Mouse (Mus musculus): ENCODE measurements at regions not wholly inside any gene's neighbourhood (a gene's known extent, or its start where the extent isn't known, plus 50 kb on each side); places are given as distances from the start of the nearest gene placed in this dataset.

- no peak for DNase-seq (ENCODE audit: low spot score)
These were observed 151.8 kb downstream of the Rpl14 start for GRCm38 (mm10) chr9:120723026-120723425.

- no peak for DNase-seq (ENCODE audit: low spot score)
These were observed 160.8 kb downstream of the Rpl14 start for GRCm38 (mm10) chr9:120731952-120732622.

- no peak for DNase-seq (ENCODE audit: low spot score)
These were observed 161.5 kb downstream of the Rpl14 start for GRCm38 (mm10) chr9:120732650-120733293.

GRCm38 (mm10) chr9:120733681-120734465 is 162.6 kb downstream of the Rpl14 start:
- DNase-seq (ENCODE audit: low spot score): no peak

GRCm38 (mm10) chr9:120735217-120735616 is 164.0 kb downstream of the Rpl14 start:
- DNase-seq (ENCODE audit: low spot score): no peak

DNA sequence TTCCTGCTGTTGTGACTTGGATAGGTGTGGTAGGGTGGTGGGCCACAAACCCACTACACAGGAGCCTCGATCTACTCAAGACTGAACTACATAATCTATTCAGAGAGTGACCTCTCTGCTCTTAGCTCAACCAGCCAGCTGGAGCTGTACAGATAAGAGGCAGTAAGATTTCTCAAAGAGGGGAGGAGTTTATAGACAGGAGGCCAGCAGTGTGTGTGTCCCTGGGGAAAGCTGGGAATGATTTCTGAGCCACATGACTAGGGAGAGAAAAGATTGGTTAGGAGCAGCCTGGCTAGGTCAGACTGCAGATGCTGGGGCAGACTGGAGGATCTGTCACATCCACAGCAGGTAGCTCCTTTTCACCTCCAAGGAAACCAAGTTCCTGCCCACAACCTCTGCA is 166.7 kb downstream of the Rpl14 start:
- DNase-seq (ENCODE audit: low spot score): no peak

DNA sequence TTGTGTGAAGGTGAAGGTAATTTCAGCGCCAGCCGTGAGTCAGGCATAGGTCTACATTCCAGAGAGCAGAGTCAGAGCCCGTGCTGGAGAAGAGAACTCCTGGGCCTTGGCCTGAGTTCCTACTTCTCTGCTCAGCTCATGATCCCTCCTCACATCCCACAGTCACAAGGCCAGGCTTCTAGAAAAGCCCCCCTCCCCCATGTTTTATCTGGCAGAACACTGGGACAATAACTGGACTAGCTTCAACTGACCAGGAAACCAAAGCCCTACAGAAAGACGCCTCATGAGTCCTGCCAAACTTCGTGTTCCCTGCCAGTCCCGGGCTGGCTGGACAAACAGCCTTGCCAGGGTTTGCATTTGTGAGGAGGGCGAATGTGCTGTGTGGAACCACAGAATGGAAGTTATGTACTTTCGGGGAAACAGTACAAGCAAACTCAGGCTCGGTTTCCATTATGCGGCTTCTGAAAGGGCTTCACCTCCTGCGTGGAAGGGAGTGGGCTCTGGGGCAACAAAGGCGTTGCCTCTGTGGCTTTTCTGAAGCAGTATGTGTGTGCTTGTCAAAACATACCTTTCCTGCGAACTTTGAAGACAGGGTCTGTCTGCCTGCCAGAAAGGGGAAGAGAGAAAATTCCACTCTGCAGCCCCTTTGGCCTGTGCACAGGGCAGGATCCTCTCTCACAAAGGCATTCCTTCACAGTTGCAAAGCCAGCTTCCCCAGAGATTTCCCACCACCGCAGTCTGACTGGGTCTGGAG is 168.1 kb downstream of the Rpl14 start:
- DNase-seq (ENCODE audit: low spot score): no peak

GRCm38 (mm10) chr9:120739953-120740524 is 168.8 kb downstream of the Rpl14 start:
- no peak for DNase-seq (ENCODE audit: low spot score)

GRCm38 (mm10) chr9:120741521-120741920 is 170.3 kb downstream of the Rpl14 start:
- no peak for DNase-seq (ENCODE audit: low spot score)

DNA sequence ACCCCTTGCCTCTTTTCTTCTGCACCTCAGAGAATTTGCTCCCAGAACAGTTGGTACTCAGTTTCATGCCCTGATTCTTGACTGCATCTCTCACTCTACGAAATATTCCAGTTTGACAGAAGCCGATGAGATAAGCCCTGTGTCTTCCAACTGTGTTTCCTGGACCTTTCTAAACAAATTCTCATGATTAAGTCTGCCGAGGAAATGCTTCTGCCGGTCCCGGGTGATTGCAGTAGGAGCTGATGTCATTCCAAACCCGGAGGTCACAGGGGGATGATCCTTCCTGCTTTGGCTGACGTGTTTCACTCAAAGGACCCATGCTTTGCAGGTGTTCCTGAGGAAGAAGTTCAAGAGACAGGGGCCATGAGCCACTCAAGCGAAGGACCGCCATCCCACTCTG is 172.2 kb downstream of the Rpl14 start:
- DNase-seq (ENCODE audit: low spot score): no peak

GRCm38 (mm10) chr9:120745674-120746073 is 174.4 kb downstream of the Rpl14 start:
- no peak for DNase-seq (ENCODE audit: low spot score)

DNA sequence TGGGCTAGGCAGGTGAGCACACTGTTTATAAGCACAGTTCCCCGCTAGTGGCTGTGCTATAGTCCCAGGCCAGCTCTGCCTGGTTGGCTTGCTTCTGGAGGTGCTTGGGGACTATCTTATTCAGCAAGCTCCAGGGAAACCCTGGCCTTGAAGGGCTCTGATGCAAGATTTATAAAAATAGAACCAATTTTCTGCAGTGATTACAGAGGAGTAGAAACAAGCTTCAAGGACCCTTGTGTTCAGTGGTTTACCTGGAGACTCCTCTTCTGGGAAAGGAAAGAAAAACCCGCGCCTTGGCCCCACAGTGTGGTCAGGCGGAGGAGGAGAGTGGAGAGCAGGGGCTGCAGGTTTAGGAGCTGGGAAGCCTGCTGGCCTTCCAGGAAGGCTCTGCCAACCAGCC is 178.2 kb upstream of the Ctnnb1 start:
- DNase-seq (ENCODE audit: low spot score): no peak

DNA sequence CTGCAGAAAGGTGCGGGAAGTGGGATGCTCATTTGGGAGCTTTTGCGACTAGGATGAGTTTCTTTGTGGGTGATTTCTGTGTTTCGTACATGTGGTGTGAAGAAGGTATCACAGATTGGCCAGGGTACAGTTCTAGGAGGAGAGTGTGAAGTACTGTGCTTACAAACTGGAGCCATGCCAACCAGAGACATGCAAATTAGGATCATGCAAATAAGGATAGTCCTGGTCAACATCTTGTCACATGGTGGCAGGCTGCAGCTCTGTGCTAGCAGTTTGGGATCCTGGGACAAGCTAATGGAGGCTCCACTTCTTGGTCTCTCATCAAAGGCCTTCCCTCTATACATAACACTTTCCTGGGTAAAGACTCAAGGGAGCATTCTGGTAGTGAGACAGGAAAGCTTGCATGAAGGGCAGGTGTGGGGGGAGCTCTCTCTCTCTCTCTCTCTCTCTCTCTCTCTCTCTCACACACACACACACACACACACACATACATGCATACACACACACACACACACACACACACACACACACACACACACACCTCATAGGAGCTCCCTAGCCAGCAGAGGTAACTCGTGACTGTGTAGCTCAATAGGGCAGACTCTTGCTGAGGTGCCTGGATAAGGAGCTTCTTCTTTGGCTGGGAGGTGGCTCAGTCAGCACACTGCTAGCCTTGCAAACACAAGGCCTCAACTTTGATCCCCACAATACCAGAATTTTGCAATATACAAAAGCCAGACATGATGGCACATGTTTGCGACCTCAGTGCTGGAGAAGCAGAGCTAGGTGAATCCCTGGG is 177.1 kb upstream of the Ctnnb1 start:
- no peak for DNase-seq (ENCODE audit: low spot score)

- DNase-seq (ENCODE audit: low spot score): no peak
These were observed 174.9 kb upstream of the Ctnnb1 start for GRCm38 (mm10) chr9:120754151-120754550.

DNA sequence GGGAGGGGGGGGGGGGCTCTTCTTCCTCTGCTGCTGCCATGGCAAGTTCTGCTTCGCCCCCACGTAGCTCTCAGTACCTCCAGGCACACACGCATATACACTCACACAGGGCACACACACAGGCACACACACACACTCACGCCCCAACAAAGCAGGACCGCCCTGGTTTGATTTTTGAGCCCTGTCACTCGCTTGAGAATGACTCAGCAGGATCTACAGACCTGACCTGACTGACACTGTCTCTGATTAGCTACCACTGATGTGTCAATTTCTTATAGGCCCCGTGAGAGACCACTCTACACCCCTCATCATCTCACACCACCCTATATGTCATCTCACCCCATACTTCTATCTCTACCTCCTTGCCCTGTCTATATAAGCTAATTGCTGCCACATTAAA is 173.5 kb upstream of the Ctnnb1 start:
- no peak for DNase-seq (ENCODE audit: low spot score)

- no peak for DNase-seq (ENCODE audit: low spot score)
These were observed 171.0 kb upstream of the Ctnnb1 start for GRCm38 (mm10) chr9:120758003-120758402.

DNA sequence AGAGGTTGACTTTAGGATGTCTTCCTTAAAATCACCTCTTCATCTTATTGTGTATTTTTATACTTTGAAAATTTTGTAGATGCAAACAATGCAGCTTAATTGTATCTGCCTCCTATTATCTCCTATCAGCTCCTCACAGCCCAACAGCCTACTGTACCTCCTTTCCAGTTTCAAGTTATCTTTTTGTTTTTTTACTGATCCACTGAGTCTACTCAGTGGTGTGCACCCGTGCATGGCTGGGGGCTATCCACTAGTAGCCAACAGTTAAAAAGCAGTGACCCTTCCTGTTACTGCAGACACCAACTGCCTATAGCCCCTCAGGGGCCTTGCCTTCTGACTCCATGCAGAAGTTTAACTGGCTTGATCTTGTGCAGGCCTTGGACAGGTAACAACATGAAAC is 170.4 kb upstream of the Ctnnb1 start:
- DNase-seq (ENCODE audit: low spot score): no peak

GRCm38 (mm10) chr9:120759771-120760170 is 169.2 kb upstream of the Ctnnb1 start:
- DNase-seq (ENCODE audit: low spot score): no peak

DNA sequence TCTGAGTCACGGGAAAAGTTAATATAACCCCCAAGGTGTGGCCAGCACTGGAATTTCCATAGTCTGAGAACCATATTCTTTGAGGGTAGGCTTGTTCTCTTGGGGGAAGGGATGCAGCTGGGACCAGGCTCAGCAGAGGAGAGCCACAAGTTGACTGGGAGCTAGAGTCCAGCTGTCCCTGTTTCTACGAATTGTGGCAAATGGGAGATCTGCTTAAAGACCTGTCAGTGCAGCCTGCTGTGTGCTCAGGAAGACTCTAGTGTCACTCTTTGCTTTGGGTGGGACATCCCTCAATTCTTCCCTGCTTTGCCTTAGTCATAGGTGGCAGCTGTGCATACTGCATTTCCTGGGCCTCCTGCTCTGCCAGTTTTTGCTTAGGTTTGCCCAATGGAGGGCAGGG is 165.2 kb upstream of the Ctnnb1 start:
- no peak for DNase-seq (ENCODE audit: low spot score)

- DNase-seq (ENCODE audit: low spot score): no peak
These were observed 164.4 kb upstream of the Ctnnb1 start for GRCm38 (mm10) chr9:120764663-120765062.

- no peak for DNase-seq (ENCODE audit: low spot score)
These were observed 163.7 kb upstream of the Ctnnb1 start for GRCm38 (mm10) chr9:120765292-120765691.

All from left cerebral cortex, adult 11 months (tissue).